Mouse (Mus musculus) embryonic facial prominence, embryonic 11.5 days (tissue): ENCODE data around the gene Nlrc5. TPM values are rescaled to one million over a fixed set of nuclear protein-coding genes. Genes with fewer than 3 reads are reported as not detected.
A peak's percentile ranks its signal among the peaks of the same experiment; 100 is the strongest.

Experiments used
- ATAC-seq: fragments of 200-750 bp; cut with Nextera tagmentation; replicated peaks from 2 replicates; pipeline ENCODE4 v1.8.0; 2017; ENCODE audit warnings: low read depth; ENCODE audit not compliant: insufficient number of reproducible peaks, low FRiP score, low TSS enrichment
- DNase-seq: peaks from one replicate; pipeline ENCODE4 v3.0.0-alpha.2; 2015; ENCODE audit warnings: low spot score
- H3K27ac ChIP-seq: fragments of 300-500 bp; sonication (generic); replicated peaks from 2 replicates; pipeline ENCODE4 v1.5.1; 2014; ENCODE audit warnings: mild to moderate bottlenecking, low read depth, low read length, control low read depth
- H3K27me3 ChIP-seq: fragments of 300-500 bp; sonication (generic); 2 replicates; pipeline ENCODE4 v1.6.1; 2014; ENCODE audit warnings: mild to moderate bottlenecking, low read length, moderate library complexity, mixed read lengths; ENCODE audit not compliant: control insufficient read depth, insufficient read depth
- H3K36me3 ChIP-seq: fragments of 300-500 bp; sonication (generic); replicated peaks from 2 replicates; pipeline ENCODE4 v1.6.1; 2014; ENCODE audit warnings: low read depth, mild to moderate bottlenecking, low read length, moderate library complexity, mixed read lengths; ENCODE audit not compliant: control insufficient read depth, insufficient read depth
- H3K4me1 ChIP-seq: fragments of 300-500 bp; sonication (generic); 2 replicates; pipeline ENCODE4 v1.6.1; 2014; ENCODE audit warnings: low read length, mixed read lengths; ENCODE audit not compliant: control insufficient read depth, insufficient read depth
- H3K4me2 ChIP-seq: fragments of 300-500 bp; sonication (generic); 2 replicates; pipeline ENCODE4 v1.6.1; 2014; ENCODE audit warnings: low read depth, mild to moderate bottlenecking, control low read depth, low read length, moderate library complexity
- H3K4me3 ChIP-seq: fragments of 300-500 bp; sonication (generic); 2 replicates; pipeline ENCODE4 v1.5.1; 2014; ENCODE audit warnings: low read depth, low read length, control low read depth
- H3K9ac ChIP-seq: fragments of 300-500 bp; sonication (generic); replicated peaks from 2 replicates; pipeline ENCODE4 v1.6.1; 2014; ENCODE audit warnings: mild to moderate bottlenecking, control low read depth, low read length
- H3K9me3 ChIP-seq: fragments of 300-500 bp; sonication (generic); replicated peaks from 2 replicates; pipeline ENCODE4 v1.6.1; 2016; ENCODE audit warnings: mild to moderate bottlenecking, low read length, inconsistent platforms, mixed read lengths; ENCODE audit not compliant: control insufficient read depth
- WGBS: fragments of 180-500 bp; shearing (Covaris S2); extraction: QIAGEN DNeasy Blood & Tissue Kit; methylation state at CpG from one replicate; pipeline ENCODE4 v1.1.7; 2014; 5-methylcytosine and 5-hydroxymethylcytosine counted together
- polyA plus RNA-seq: library from polyadenylated mRNA; unstranded; fragments of >200 nt; fragmentation: Nextera tagmentation; extraction: Ambion mirVana; gene quantifications from 2 replicates; pipeline ENCODE4 v1.2.1, GENCODE M21; 2014

Gene Nlrc5
- polyA plus RNA-seq, 1 experiment from 2014 or later = 0.14 TPM

GRCm38 (mm10) chr8:94492021-94492681 lies 58.0 kb downstream of the Nlrc5 start:
- H3K36me3 ChIP-seq = no peaks in the 10 kb centered on the region
- DNase-seq = peak; percentile 88
- ATAC-seq = peak; percentile 81
- H3K9ac ChIP-seq = peak overlapping the region; percentile 43
- no peaks in the 10 kb centered on the region for H3K27me3 ChIP-seq
- H3K4me3 ChIP-seq = peak overlapping the region; percentile 27; the same call in 1 of the 2 replicates
- WGBS = 4% methylated on average over 15 of the region's 15 CpGs
- H3K4me1 ChIP-seq = no peaks in the 10 kb centered on the region
- no peak overlapping the region for H3K27ac ChIP-seq
- H3K9me3 ChIP-seq = no peaks in the 10 kb centered on the region
- H3K4me2 ChIP-seq = peak overlapping the region; percentile 56

GRCm38 (mm10) chr8:94493240-94493639 lies 59.1 kb downstream of the Nlrc5 start:
- no peaks in the 10 kb centered on the region for H3K27me3 ChIP-seq
- 30% methylated on average over 1 of the region's 1 CpGs for WGBS
- ATAC-seq (no peak), DNase-seq (no peak)
- no peak overlapping the region for H3K27ac ChIP-seq
- no peak overlapping the region for H3K4me3 ChIP-seq
- no peaks in the 10 kb centered on the region for H3K9me3 ChIP-seq
- no peaks in the 10 kb centered on the region for H3K4me1 ChIP-seq
- no peaks in the 10 kb centered on the region for H3K36me3 ChIP-seq
- H3K9ac ChIP-seq = no peak overlapping the region
- no peak overlapping the region for H3K4me2 ChIP-seq

- H3K4me3 ChIP-seq = no peak overlapping the region
Measured at GRCm38 (mm10) chr8:94515430-94516208, 81.5 kb downstream of the Nlrc5 start.

GRCm38 (mm10) chr8:94516209-94516593 lies 82.0 kb downstream of the Nlrc5 start:
- no peaks in the 10 kb centered on the region for H3K4me1 ChIP-seq
- H3K4me2 ChIP-seq = no peak overlapping the region
- H3K27me3 ChIP-seq = no peaks in the 10 kb centered on the region
- ATAC-seq = no peak
- WGBS = 29% methylated on average over 1 of the region's 1 CpGs
- no peak overlapping the region for H3K9ac ChIP-seq
- no peaks in the 10 kb centered on the region for H3K9me3 ChIP-seq
- no peak for DNase-seq
- H3K4me3 ChIP-seq = no peak overlapping the region
- no peaks in the 10 kb centered on the region for H3K36me3 ChIP-seq
- H3K27ac ChIP-seq = no peak overlapping the region

More at GRCm38 (mm10) chr8:94515430-94516208, 81.5 kb downstream of the Nlrc5 start:
- DNase-seq = no peak
- H3K36me3 ChIP-seq = no peaks in the 10 kb centered on the region
- H3K27ac ChIP-seq = no peak overlapping the region
- WGBS = 43% methylated on average over 5 of the region's 5 CpGs
- H3K27me3 ChIP-seq = no peaks in the 10 kb centered on the region
- no peaks in the 10 kb centered on the region for H3K4me1 ChIP-seq
- H3K9me3 ChIP-seq = no peaks in the 10 kb centered on the region
- H3K9ac ChIP-seq = no peak overlapping the region
- no peak overlapping the region for H3K4me2 ChIP-seq
- no peak for ATAC-seq

- ATAC-seq (no peak), DNase-seq (no peak)
- 55% methylated on average over 3 of the region's 3 CpGs for WGBS
- no peak overlapping the region for H3K27ac ChIP-seq
- no peak overlapping the region for H3K4me2 ChIP-seq
- H3K9me3 ChIP-seq = no peaks in the 10 kb centered on the region
- no peaks in the 10 kb centered on the region for H3K27me3 ChIP-seq
- no peak overlapping the region for H3K9ac ChIP-seq
- no peaks in the 10 kb centered on the region for H3K4me1 ChIP-seq
- H3K36me3 ChIP-seq = no peaks in the 10 kb centered on the region
- no peak overlapping the region for H3K4me3 ChIP-seq
Measured at GRCm38 (mm10) chr8:94516766-94517165, 82.6 kb downstream of the Nlrc5 start.

- DNase-seq (no peak), ATAC-seq (no peak)
- H3K4me3 ChIP-seq = no peak overlapping the region
- H3K9ac ChIP-seq = no peak overlapping the region
- no peaks in the 10 kb centered on the region for H3K27me3 ChIP-seq
- no peaks in the 10 kb centered on the region for H3K36me3 ChIP-seq
- H3K27ac ChIP-seq = no peak overlapping the region
- H3K9me3 ChIP-seq = no peaks in the 10 kb centered on the region
- WGBS = 78% methylated on average over 10 of the region's 10 CpGs
- no peaks in the 10 kb centered on the region for H3K4me1 ChIP-seq
- H3K4me2 ChIP-seq = no peak overlapping the region
Measured at GRCm38 (mm10) chr8:94518331-94518730, 84.2 kb downstream of the Nlrc5 start.

GRCm38 (mm10) chr8:94519021-94519420 lies 84.9 kb downstream of the Nlrc5 start:
- WGBS = 92% methylated on average over 5 of the region's 5 CpGs
- Histone ChIP-seq H3K4me2 (no peak overlapping the region), H3K9me3 (no peaks in the 10 kb centered on the region), H3K27ac (no peak overlapping the region), H3K4me1 (no peaks in the 10 kb centered on the region), H3K27me3 (no peaks in the 10 kb centered on the region), H3K36me3 (no peaks in the 10 kb centered on the region), H3K4me3 (no peak overlapping the region), H3K9ac (no peak overlapping the region)
- ATAC-seq = no peak
- DNase-seq = no peak

- Histone ChIP-seq H3K27ac (no peak overlapping the region), H3K36me3 (no peaks in the 10 kb centered on the region), H3K4me1 (no peaks in the 10 kb centered on the region), H3K4me3 (no peak overlapping the region), H3K9ac (no peak overlapping the region), H3K27me3 (no peaks in the 10 kb centered on the region), H3K4me2 (no peak overlapping the region), H3K9me3 (no peaks in the 10 kb centered on the region)
- no peak for DNase-seq
- no peak for ATAC-seq
- 51% methylated on average over 4 of the region's 4 CpGs for WGBS
Measured at GRCm38 (mm10) chr8:94521481-94521880, 87.3 kb downstream of the Nlrc5 start.
